8 mouse cellular contexts compared by ENCODE assay signal in genomic region chr15:57600562-57600961, GRCm38 (mm10).
DNase-seq lines count a peak whose midpoint lies in the region; ATAC-seq and TF ChIP-seq lines count a peak whose summit lies in the region.

No protein-coding gene starts in this region.

- H3K9me3 ChIP-seq in kidney, embryonic 15.5 days (replicated peaks), result no peaks in the 10 kb centered on the region
- no peaks in the 10 kb centered on the region for H3K9me3 ChIP-seq in lung, embryonic 14.5 days (ENCODE audit: low read depth, low read length)
- H3K9me3 ChIP-seq in neural tube, embryonic 15.5 days (replicated peaks), result no peaks in the 10 kb centered on the region

- 0 out of 2 replicates have a peak, but pooled peaks have one; percentile 52 for ATAC-seq in kidney, embryonic 15.5 days (replicated peaks; ENCODE audit: low FRiP score)
- ATAC-seq in lung, embryonic 14.5 days (ENCODE audit: insufficient read depth), result peak; percentile 56; the same call in 1 of the 2 replicates
- ATAC-seq in neural tube, embryonic 15.5 days (ENCODE audit: low FRiP score), result peak; percentile 55; the same call in 1 of the 2 replicates

- no peak overlapping the region for H3K4me2 ChIP-seq in kidney, embryonic 15.5 days
- no peak overlapping the region for H3K4me2 ChIP-seq in lung, embryonic 14.5 days
- peak overlapping the region; percentile 5; the same call in 1 of the 2 replicates for H3K4me2 ChIP-seq in neural tube, embryonic 15.5 days

- H3ac ChIP-seq in C2C12 (ENCODE audit: control insufficient read depth, insufficient read length, low read depth), result no peak overlapping the region

- no peaks in the 10 kb centered on the region for H3K79me3 ChIP-seq in C2C12 (ENCODE audit: low read depth)

- H3K4me1 ChIP-seq in kidney, embryonic 15.5 days, result no peaks in the 10 kb centered on the region
- no peaks in the 10 kb centered on the region for H3K4me1 ChIP-seq in lung, embryonic 14.5 days (ENCODE audit: insufficient read depth)
- H3K4me1 ChIP-seq in neural tube, embryonic 15.5 days, result no peaks in the 10 kb centered on the region

- H3K79me2 ChIP-seq in C2C12 (ENCODE audit: control insufficient read depth, insufficient read depth), result no peaks in the 10 kb centered on the region

- H3K27ac ChIP-seq in kidney, embryonic 15.5 days, result no peak overlapping the region
- no peak overlapping the region for H3K27ac ChIP-seq in lung, embryonic 14.5 days (ENCODE audit: low read depth)
- no peak overlapping the region for H3K27ac ChIP-seq in neural tube, embryonic 15.5 days (replicated peaks)

- WGBS in kidney, embryonic 15.5 days, result 12% methylated on average over 6 of the region's 6 CpGs
- WGBS in lung, embryonic 14.5 days, result 14% methylated on average over 6 of the region's 6 CpGs
- 15% methylated on average over 6 of the region's 6 CpGs for WGBS in neural tube, embryonic 15.5 days

- peak; percentile 74 for TF ChIP-seq CTCF in C2C12 (IDR thresholded peaks at IDR 0.05; ENCODE audit: control insufficient read depth, insufficient read depth, insufficient read length)
- peak; percentile 83 for TF ChIP-seq CTCF in lung, embryonic 14.5 days (IDR thresholded peaks at IDR 0.05; ENCODE audit: low read depth)

- peak; percentile 68 for DNase-seq in MN1 (ENCODE audit: low spot score)
- peak; percentile 68 for DNase-seq in cerebellum, adult 9-10 months
- peak; percentile 51 for DNase-seq in gastrocnemius, adult 18-20 months (ENCODE audit: low spot score)
- peak; percentile 83 for DNase-seq in lung, embryonic 14.5 days
- peak; percentile 74 for DNase-seq in thymus, postnatal 4 days

- H3K4me3 ChIP-seq in C2C12 (ENCODE audit: insufficient read depth, poor library complexity, severe bottlenecking), result no peak overlapping the region
- H3K4me3 ChIP-seq in kidney, embryonic 15.5 days (replicated peaks), result no peak overlapping the region
- H3K4me3 ChIP-seq in lung, embryonic 14.5 days (ENCODE audit: low read depth, low read length), result no peak overlapping the region
- no peak overlapping the region for H3K4me3 ChIP-seq in neural tube, embryonic 15.5 days (replicated peaks)

- H3K9ac ChIP-seq in kidney, embryonic 15.5 days, result no peak overlapping the region
- H3K9ac ChIP-seq in lung, embryonic 14.5 days, result no peak overlapping the region
- H3K9ac ChIP-seq in neural tube, embryonic 15.5 days (replicated peaks), result no peak overlapping the region

- H3K27me3 ChIP-seq in C2C12 (ENCODE audit: control insufficient read depth, insufficient read depth, insufficient read length), result peaks cover 5% of the 10 kb centered on the region
- no peaks in the 10 kb centered on the region for H3K27me3 ChIP-seq in kidney, embryonic 15.5 days
- H3K27me3 ChIP-seq in lung, embryonic 14.5 days (ENCODE audit: insufficient read depth, low read length), result no peaks in the 10 kb centered on the region
- no peaks in the 10 kb centered on the region for H3K27me3 ChIP-seq in neural tube, embryonic 15.5 days (replicated peaks)

- H3K36me3 ChIP-seq in C2C12 (ENCODE audit: control insufficient read depth, insufficient read depth), result no peaks in the 10 kb centered on the region
- no peaks in the 10 kb centered on the region for H3K36me3 ChIP-seq in kidney, embryonic 15.5 days
- H3K36me3 ChIP-seq in lung, embryonic 14.5 days (ENCODE audit: insufficient read depth), result no peaks in the 10 kb centered on the region
- H3K36me3 ChIP-seq in neural tube, embryonic 15.5 days, result no peaks in the 10 kb centered on the region

TF ChIP-seq in C2C12, 6 proteins besides CTCF, POLR2A, EP300 and RAD21:
- no peak for TF ChIP-seq MAX (IDR thresholded peaks at IDR 0.05)
- no peak for TF ChIP-seq MYOD1 (IDR thresholded peaks at IDR 0.05; ENCODE audit: control insufficient read depth, insufficient read length, low read depth)
- TF ChIP-seq FOSL1 (IDR thresholded peaks at IDR 0.05; ENCODE audit: insufficient read depth, low read length, poor library complexity, severe bottlenecking), result no peak
- no peak for TF ChIP-seq MYOG (IDR thresholded peaks at IDR 0.05; ENCODE audit: control insufficient read depth, extremely low read depth, insufficient read length)
